Mouse (Mus musculus) thymus, adult 2 months (tissue): Measurements from ENCODE around the gene Gm30191. TPM values are rescaled to one million over a fixed set of nuclear protein-coding genes. Genes with fewer than 3 reads are reported as not detected.

Source experiments
- DNase-seq: peaks from one replicate; pipeline ENCODE4 v3.0.0; 2021
- H3K27ac ChIP-seq: fragments of 200-500 bp; 2 replicates; pipeline ENCODE4 v1.5.1; 2012; ENCODE audit warnings: low read length, control low read depth; ENCODE audit not compliant: control insufficient read depth, insufficient read depth
- H3K27me3 ChIP-seq: fragments of 200-500 bp; 2 replicates; pipeline ENCODE4 v1.6.1; 2012; ENCODE audit warnings: mild to moderate bottlenecking, low read length, moderate library complexity, mixed read lengths; ENCODE audit not compliant: control insufficient read depth, insufficient read depth
- H3K36me3 ChIP-seq: fragments of 200-500 bp; 2 replicates; pipeline ENCODE4 v1.6.1; 2012; ENCODE audit warnings: mild to moderate bottlenecking, low read length, moderate library complexity; ENCODE audit not compliant: control insufficient read depth, insufficient read depth
- H3K4me1 ChIP-seq: fragments of 200-500 bp; replicated peaks from 2 replicates; pipeline ENCODE4 v1.6.1; 2012; ENCODE audit warnings: low read length; ENCODE audit not compliant: control insufficient read depth, insufficient read depth
- H3K4me3 ChIP-seq: fragments of 200-500 bp; 2 replicates; pipeline ENCODE4 v1.5.1; 2012; ENCODE audit warnings: mild to moderate bottlenecking, low read length, control low read depth, moderate library complexity; ENCODE audit not compliant: control insufficient read depth, insufficient read depth
- CTCF ChIP-seq: fragments of 200-500 bp; IDR thresholded peaks from 2 replicates; pipeline ENCODE4 v1.5.1; 2012; ENCODE audit warnings: mild to moderate bottlenecking, control low read depth, low read length, moderate library complexity, borderline replicate concordance; ENCODE audit not compliant: control insufficient read depth, poor library complexity, insufficient read depth; ENCODE audit errors: extremely low read depth
- POLR2A ChIP-seq: fragments of 200-500 bp; IDR thresholded peaks from 2 replicates; pipeline ENCODE4 v1.6.1; 2012; ENCODE audit warnings: mild to moderate bottlenecking, low read length, control low read depth, moderate library complexity; ENCODE audit not compliant: control insufficient read depth, poor library complexity, insufficient read depth; ENCODE audit errors: extremely low read depth
- WGBS: fragments of 180-500 bp; shearing (Covaris S2); methylation state at CpG from one replicate; pipeline ENCODE4 v1.1.7; 2018; 5-methylcytosine and 5-hydroxymethylcytosine counted together
- polyA plus RNA-seq: library from polyadenylated mRNA; depleted of rRNA; stranded (reverse); fragments of >200 nt; gene quantifications from 2 replicates; pipeline ENCODE4 v1.2.3, GENCODE M21; 2012

Gene Gm30191
- polyA plus RNA-seq, 1 experiment, result not detected

GRCm38 (mm10) chr4:134271979-134272378, 25.2 kb downstream of the Gm30191 start:
- H3K27ac ChIP-seq, result no peak overlapping the region
- 96% methylated on average over 7 of the region's 7 CpGs for WGBS

GRCm38 (mm10) chr4:134272731-134273416, 26.1 kb downstream of the Gm30191 start:
- DNase-seq, result no peak
- Histone ChIP-seq H3K4me1 (peaks cover 10% of the 10 kb centered on the region), H3K36me3 (peaks cover 11% of the 10 kb centered on the region; the same call in 1 of the 2 replicates), H3K27ac (peak overlapping the region; percentile 99), H3K4me3 (no peak overlapping the region), H3K27me3 (no peaks in the 10 kb centered on the region)
- no peak for TF ChIP-seq CTCF
- TF ChIP-seq POLR2A, result no peak
- 6% methylated on average over 13 of the region's 13 CpGs for WGBS

More at GRCm38 (mm10) chr4:134271979-134272378, 25.2 kb downstream of the Gm30191 start:
- Histone ChIP-seq H3K4me1 (peaks cover 10% of the 10 kb centered on the region), H3K36me3 (peaks cover 4% of the 10 kb centered on the region; the same call in 1 of the 2 replicates), H3K27me3 (no peaks in the 10 kb centered on the region), H3K4me3 (no peak overlapping the region)
- no peak for DNase-seq
- TF ChIP-seq POLR2A, result no peak
- TF ChIP-seq CTCF, result no peak

- peak overlapping the region; percentile 14; the same call in 1 of the 2 replicates for H3K4me3 ChIP-seq
- TF ChIP-seq POLR2A (0 out of 2 replicates have a peak, but pooled peaks have one; percentile 37), CTCF (no peak)
- DNase-seq, result peak; percentile 72
- H3K36me3 ChIP-seq, result peaks cover 18% of the 10 kb centered on the region
- peak overlapping the region; percentile 99 for H3K27ac ChIP-seq
- H3K27me3 ChIP-seq, result no peaks in the 10 kb centered on the region
- 1% methylated on average over 14 of the region's 14 CpGs for WGBS
- peaks cover 10% of the 10 kb centered on the region for H3K4me1 ChIP-seq
These were observed 26.9 kb downstream of the Gm30191 start for GRCm38 (mm10) chr4:134273417-134274345.

DNA sequence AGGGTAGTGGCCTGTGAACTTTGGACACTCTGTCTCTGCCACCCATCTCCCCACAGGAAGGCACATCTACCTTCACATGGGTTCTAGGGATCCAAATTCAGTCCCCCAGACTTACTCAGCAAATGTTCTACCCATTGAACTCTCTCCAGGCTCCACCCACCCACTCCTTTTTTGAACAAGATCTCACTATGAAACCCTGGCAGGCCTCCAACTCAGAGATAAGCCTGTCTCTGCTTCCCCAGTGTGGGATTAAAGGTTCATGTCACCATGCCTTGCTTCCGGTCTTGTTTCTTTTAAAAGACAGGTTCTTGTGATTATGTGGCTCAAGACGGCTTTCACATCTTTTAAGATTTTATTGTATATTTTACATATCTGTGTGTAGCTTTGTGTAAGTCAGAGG, 38.2 kb downstream of the Gm30191 start:
- TF ChIP-seq CTCF (no peak), POLR2A (no peak)
- no peak for DNase-seq
- Histone ChIP-seq H3K4me3 (no peak overlapping the region), H3K36me3 (peaks cover 28% of the 10 kb centered on the region; the same call in 1 of the 2 replicates), H3K4me1 (peaks cover 7% of the 10 kb centered on the region), H3K27ac (no peak overlapping the region), H3K27me3 (no peaks in the 10 kb centered on the region)
- WGBS, result 97% methylated on average over 2 of the region's 2 CpGs

GRCm38 (mm10) chr4:134286226-134287167, 39.8 kb downstream of the Gm30191 start:
- H3K4me3 ChIP-seq, result peak overlapping the region; percentile 75
- no peak overlapping the region for H3K27ac ChIP-seq
- no peak for DNase-seq
- H3K4me1 ChIP-seq, result peaks cover 7% of the 10 kb centered on the region
- 1% methylated on average over 58 of the region's 59 CpGs for WGBS
- H3K27me3 ChIP-seq, result no peaks in the 10 kb centered on the region
- H3K36me3 ChIP-seq, result peaks cover 13% of the 10 kb centered on the region; the same call in 1 of the 2 replicates
- TF ChIP-seq POLR2A (no peak), CTCF (no peak)
